Mouse (Mus musculus) liver, embryonic 16.5 days (tissue): ENCODE measurements around the gene Apoc1. TPM values are rescaled to one million over a fixed set of nuclear protein-coding genes. Genes with fewer than 3 reads are reported as not detected.

ENCODE experiments used
- ATAC-seq: fragments of 200-750 bp; cut with Nextera tagmentation; 2 replicates; pipeline ENCODE4 v1.8.0; 2017; ENCODE audit warnings: low read depth, mild to moderate bottlenecking, moderate number of reproducible peaks, moderate library complexity
- H3K27ac ChIP-seq: fragments of 300-500 bp; sonication (generic); 2 replicates; pipeline ENCODE4 v1.5.1; 2014; ENCODE audit warnings: mild to moderate bottlenecking, low read length
- H3K27me3 ChIP-seq: fragments of 300-500 bp; sonication (generic); 2 replicates; pipeline ENCODE4 v1.6.1; 2014; ENCODE audit warnings: low read depth, low read length, mixed read lengths; ENCODE audit not compliant: control insufficient read depth, insufficient read depth
- H3K36me3 ChIP-seq: fragments of 300-500 bp; sonication (generic); 2 replicates; pipeline ENCODE4 v1.6.1; 2014; ENCODE audit warnings: mild to moderate bottlenecking; ENCODE audit not compliant: control insufficient read depth, insufficient read depth
- H3K4me1 ChIP-seq: fragments of 300-500 bp; sonication (generic); 2 replicates; pipeline ENCODE4 v1.6.1; 2014; ENCODE audit warnings: low read depth, low read length, mixed read lengths; ENCODE audit not compliant: control insufficient read depth
- H3K4me2 ChIP-seq: fragments of 300-500 bp; sonication (generic); 2 replicates; pipeline ENCODE4 v1.6.1; 2014; ENCODE audit warnings: low read depth, low read length, mixed read lengths
- H3K4me3 ChIP-seq: fragments of 300-500 bp; sonication (generic); 2 replicates; pipeline ENCODE4 v1.5.1; 2014; ENCODE audit warnings: low read depth, mild to moderate bottlenecking, low read length
- H3K9ac ChIP-seq: fragments of 300-500 bp; sonication (generic); 2 replicates; pipeline ENCODE4 v1.6.1; 2014; ENCODE audit warnings: low read depth, low read length
- H3K9me3 ChIP-seq: fragments of 300-500 bp; sonication (generic); replicated peaks from 2 replicates; pipeline ENCODE4 v1.6.1; 2016; ENCODE audit warnings: low read length; ENCODE audit not compliant: control insufficient read depth
- WGBS: fragments of 180-500 bp; shearing (Covaris S2); extraction: QIAGEN DNeasy Blood & Tissue Kit; methylation state at CpG from one replicate; pipeline ENCODE4 v1.1.7; 2014; ENCODE audit not compliant: insufficient replicate concordance; 5-methylcytosine and 5-hydroxymethylcytosine counted together
- polyA plus RNA-seq: library from polyadenylated mRNA; unstranded; fragments of >200 nt; fragmentation: Nextera tagmentation; extraction: Ambion mirVana; gene quantifications from 2 replicates; pipeline ENCODE4 v1.2.1, GENCODE M21; 2015

Apoc1 gene
- polyA plus RNA-seq: 919 and 984 TPM in 2 replicates

GRCm38 (mm10) chr7:19691873-19692865 lies at the start of gene Apoc1:
Gene Apoc1, minus strand, starts transcription at chr7:19692660.
- Histone ChIP-seq H3K9ac (0 out of 2 replicates have a peak within 1 kb of the TSS, but pooled peaks have one; percentile 22), H3K9me3 (no peaks in the 10 kb centered on the region), H3K27me3 (no peaks in the 10 kb centered on the region), H3K4me2 (peak within 1 kb of the TSS; percentile 36), H3K4me3 (peak within 1 kb of the TSS; percentile 35), H3K4me1 (peaks cover 31% of the 10 kb centered on the region), H3K36me3 (peaks cover 8% of the 10 kb centered on the region; the same call in 1 of the 2 replicates), H3K27ac (peak within 1 kb of the TSS; percentile 78)
- WGBS: 52% methylated on average over 28 of the region's 28 CpGs
- ATAC-seq: peak; percentile 35

- no peak for ATAC-seq
- no peak overlapping the region for H3K9ac ChIP-seq
Observed at GRCm38 (mm10) chr7:19741329-19742031, 49.0 kb upstream of the Apoc1 start.

GRCm38 (mm10) chr7:19740269-19740668 lies 47.8 kb upstream of the Apoc1 start:
- H3K4me3 ChIP-seq: no peak overlapping the region
- H3K4me2 ChIP-seq: no peak overlapping the region
- H3K36me3 ChIP-seq: no peaks in the 10 kb centered on the region
- no peak overlapping the region for H3K27ac ChIP-seq
- H3K27me3 ChIP-seq: no peaks in the 10 kb centered on the region
- ATAC-seq: no peak
- WGBS: 59% methylated on average over 11 of the region's 11 CpGs
- H3K9me3 ChIP-seq: no peaks in the 10 kb centered on the region
- H3K9ac ChIP-seq: no peak overlapping the region
- peaks cover 25% of the 10 kb centered on the region for H3K4me1 ChIP-seq

More at GRCm38 (mm10) chr7:19741329-19742031, 49.0 kb upstream of the Apoc1 start:
- H3K4me3 ChIP-seq: no peak overlapping the region
- no peak overlapping the region for H3K27ac ChIP-seq
- H3K4me2 ChIP-seq: no peak overlapping the region
- peaks cover 21% of the 10 kb centered on the region for H3K4me1 ChIP-seq
- no peaks in the 10 kb centered on the region for H3K9me3 ChIP-seq
- WGBS: 25% methylated on average over 8 of the region's 8 CpGs
- H3K36me3 ChIP-seq: no peaks in the 10 kb centered on the region
- H3K27me3 ChIP-seq: no peaks in the 10 kb centered on the region

GRCm38 (mm10) chr7:19738771-19739170 lies 46.3 kb upstream of the Apoc1 start:
- Histone ChIP-seq H3K4me1 (peaks cover 25% of the 10 kb centered on the region), H3K4me2 (no peak overlapping the region), H3K4me3 (no peak overlapping the region), H3K27ac (no peak overlapping the region), H3K9me3 (no peaks in the 10 kb centered on the region), H3K27me3 (no peaks in the 10 kb centered on the region), H3K36me3 (no peaks in the 10 kb centered on the region), H3K9ac (no peak overlapping the region)
- 79% methylated on average over 3 of the region's 3 CpGs for WGBS
- ATAC-seq: no peak

DNA sequence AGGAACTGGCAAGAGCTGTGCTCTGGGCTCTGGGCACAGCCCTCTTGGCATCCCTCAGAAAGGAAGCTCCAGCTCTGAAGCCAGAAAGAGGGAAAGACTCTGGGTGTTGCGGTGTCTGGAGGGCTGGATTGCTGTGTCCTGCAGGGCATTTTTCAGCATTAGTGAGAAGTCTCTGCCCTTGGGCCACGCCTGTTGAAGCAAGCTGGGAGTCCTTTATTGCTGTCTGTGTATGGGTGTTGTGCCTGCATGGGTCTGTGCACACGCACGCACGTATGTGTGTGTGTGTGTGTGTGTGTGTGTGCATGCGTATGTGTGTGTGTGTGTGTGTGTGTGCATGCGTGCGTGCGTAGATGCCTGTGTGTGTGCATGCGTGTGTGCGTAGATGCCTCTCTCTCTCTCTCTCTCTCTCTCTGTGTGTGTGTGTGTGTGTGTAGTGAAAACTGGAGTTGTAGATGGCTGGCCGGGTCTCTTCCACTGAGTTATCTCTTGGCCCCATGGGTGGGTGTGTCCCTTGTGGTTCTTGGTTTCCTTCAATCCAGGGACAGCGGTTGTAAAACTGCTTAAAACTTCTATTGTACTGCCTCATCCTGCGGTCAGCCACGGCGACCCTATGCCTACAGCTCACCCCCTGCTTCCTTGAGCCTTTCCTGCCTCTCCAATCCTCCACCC lies 44.1 kb upstream of the Apoc1 start:
- peak overlapping the region; percentile 47 for H3K4me2 ChIP-seq
- WGBS: 19% methylated on average over 16 of the region's 16 CpGs
- H3K9me3 ChIP-seq: no peaks in the 10 kb centered on the region
- peaks cover 18% of the 10 kb centered on the region for H3K4me1 ChIP-seq
- peak overlapping the region; percentile 39 for H3K9ac ChIP-seq
- peak; percentile 86 for ATAC-seq
- H3K27ac ChIP-seq: peak overlapping the region; percentile 68
- H3K27me3 ChIP-seq: no peaks in the 10 kb centered on the region
- H3K36me3 ChIP-seq: no peaks in the 10 kb centered on the region
- peak overlapping the region; percentile 13; the same call in 1 of the 2 replicates for H3K4me3 ChIP-seq

- no peak overlapping the region for H3K4me3 ChIP-seq
Observed at GRCm38 (mm10) chr7:19734178-19734666, 41.8 kb upstream of the Apoc1 start.

DNA sequence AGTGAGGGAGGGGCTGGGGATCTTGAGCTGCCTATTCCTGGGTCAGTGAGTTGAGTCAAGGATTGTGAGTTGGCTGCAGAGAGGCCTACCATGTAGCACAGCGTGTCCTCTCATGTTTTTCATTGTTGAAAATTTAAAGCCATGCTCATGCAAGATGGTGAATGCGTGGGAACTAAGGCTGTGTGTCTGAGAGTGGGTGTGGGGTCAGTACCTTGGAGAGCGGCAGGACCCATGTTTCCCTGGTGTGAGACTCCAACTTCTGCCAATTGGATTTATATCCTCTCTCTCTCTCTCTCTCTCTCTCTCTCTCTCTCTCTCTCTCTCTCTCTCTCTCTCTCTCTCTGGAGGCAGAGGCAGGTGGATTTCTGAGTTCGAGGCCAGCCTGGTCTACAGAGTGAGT lies 34.1 kb upstream of the Apoc1 start:
- H3K27ac ChIP-seq: no peak overlapping the region
- H3K36me3 ChIP-seq: no peaks in the 10 kb centered on the region
- H3K9ac ChIP-seq: no peak overlapping the region
- H3K4me2 ChIP-seq: no peak overlapping the region
- no peaks in the 10 kb centered on the region for H3K27me3 ChIP-seq
- H3K9me3 ChIP-seq: no peaks in the 10 kb centered on the region
- H3K4me3 ChIP-seq: no peak overlapping the region
- ATAC-seq: no peak
- 73% methylated on average over 4 of the region's 4 CpGs for WGBS
- peaks cover 7% of the 10 kb centered on the region for H3K4me1 ChIP-seq

More at GRCm38 (mm10) chr7:19734178-19734666, 41.8 kb upstream of the Apoc1 start:
- ATAC-seq: no peak
- no peak overlapping the region for H3K4me2 ChIP-seq
- H3K27ac ChIP-seq: no peak overlapping the region
- H3K9me3 ChIP-seq: no peaks in the 10 kb centered on the region
- 78% methylated on average over 10 of the region's 10 CpGs for WGBS
- peaks cover 17% of the 10 kb centered on the region for H3K4me1 ChIP-seq
- no peak overlapping the region for H3K9ac ChIP-seq
- no peaks in the 10 kb centered on the region for H3K27me3 ChIP-seq
- no peaks in the 10 kb centered on the region for H3K36me3 ChIP-seq

DNA sequence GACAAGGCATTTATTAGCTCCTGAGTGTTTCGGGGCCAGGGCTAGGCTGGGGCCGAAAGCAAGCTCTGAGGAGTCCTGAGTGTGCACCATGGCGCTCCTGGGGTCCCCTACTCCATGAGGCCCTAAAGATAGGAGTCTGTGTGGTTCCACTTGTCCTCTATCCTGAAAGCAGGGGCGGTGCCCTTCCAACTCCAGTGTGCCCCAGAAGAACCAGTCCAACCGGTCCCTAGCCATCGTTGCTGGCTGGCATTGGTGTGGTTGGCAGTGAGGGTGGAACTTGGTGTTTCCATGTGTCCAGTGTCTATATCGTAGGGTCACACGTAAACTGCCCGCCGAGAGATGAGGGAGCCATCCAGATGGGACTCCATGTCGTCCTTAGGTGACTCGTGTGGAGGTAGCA lies 31.7 kb upstream of the Apoc1 start:
- no peak overlapping the region for H3K27ac ChIP-seq

More for the DNA sequence above, 31.7 kb upstream of the Apoc1 start:
- 76% methylated on average over 12 of the region's 12 CpGs for WGBS
- Histone ChIP-seq H3K4me3 (no peak overlapping the region), H3K27me3 (no peaks in the 10 kb centered on the region), H3K4me1 (peaks cover 7% of the 10 kb centered on the region), H3K9ac (no peak overlapping the region), H3K9me3 (no peaks in the 10 kb centered on the region), H3K4me2 (no peak overlapping the region), H3K36me3 (no peaks in the 10 kb centered on the region)
- ATAC-seq: no peak
